Mouse (Mus musculus) midbrain, embryonic 15.5 days (tissue): ENCODE results near the gene Olfr1423. TPM values are rescaled to one million over a fixed set of nuclear protein-coding genes. Genes with fewer than 3 reads are reported as not detected.
"Not testable (repeated sequence)": the region's sequence is repeated elsewhere in the genome, so short reads cannot be mapped to it uniquely, and the experiment has no call there.

ENCODE experiments used
- ATAC-seq: fragments of 200-750 bp; cut with Nextera tagmentation; replicated peaks from 2 replicates; pipeline ENCODE4 v1.8.0; 2017; ENCODE audit warnings: moderate TSS enrichment
- H3K27ac ChIP-seq: fragments of 300-500 bp; sonication (generic); 2 replicates; pipeline ENCODE4 v1.5.1; 2015; ENCODE audit warnings: mild to moderate bottlenecking, inconsistent platforms
- H3K27me3 ChIP-seq: fragments of 300-500 bp; sonication (generic); replicated peaks from 2 replicates; pipeline ENCODE4 v1.6.1; 2015; ENCODE audit warnings: inconsistent platforms
- H3K36me3 ChIP-seq: fragments of 300-500 bp; sonication (generic); replicated peaks from 2 replicates; pipeline ENCODE4 v1.6.1; 2015; ENCODE audit warnings: inconsistent platforms
- H3K4me1 ChIP-seq: fragments of 300-500 bp; sonication (generic); 2 replicates; pipeline ENCODE4 v1.6.1; 2015; ENCODE audit warnings: inconsistent platforms
- H3K4me2 ChIP-seq: fragments of 300-500 bp; sonication (generic); 2 replicates; pipeline ENCODE4 v1.6.1; 2015; ENCODE audit warnings: inconsistent platforms, mild to moderate bottlenecking, moderate library complexity
- H3K4me3 ChIP-seq: fragments of 300-500 bp; sonication (generic); 2 replicates; pipeline ENCODE4 v1.5.1; 2015; ENCODE audit warnings: mild to moderate bottlenecking, inconsistent platforms
- H3K9ac ChIP-seq: fragments of 300-500 bp; sonication (generic); 2 replicates; pipeline ENCODE4 v1.6.1; 2015; ENCODE audit warnings: mild to moderate bottlenecking, inconsistent platforms
- H3K9me3 ChIP-seq: fragments of 300-500 bp; sonication (generic); 2 replicates; pipeline ENCODE4 v1.6.1; 2016; ENCODE audit warnings: inconsistent platforms
- WGBS: fragments of 180-500 bp; shearing (Covaris S2); methylation state at CpG from one replicate; pipeline ENCODE4 v1.1.7; 2015; ENCODE audit warnings: mixed read lengths; 5-methylcytosine and 5-hydroxymethylcytosine counted together
- polyA plus RNA-seq: library from polyadenylated mRNA; unstranded; fragments of >200 nt; fragmentation: Nextera tagmentation; extraction: Ambion mirVana; gene quantifications from 2 replicates; pipeline ENCODE4 v1.2.1, GENCODE M21; 2015

Gene Olfr1423
- polyA plus RNA-seq, 1 experiment from 2014 or later: not detected

- no peaks in the 10 kb centered on the region for H3K36me3 ChIP-seq
- H3K27me3 ChIP-seq: no peaks in the 10 kb centered on the region
- peak overlapping the region; percentile 71 for H3K4me3 ChIP-seq
- peak overlapping the region; percentile 41 for H3K9ac ChIP-seq
- H3K9me3 ChIP-seq: no peaks in the 10 kb centered on the region
- H3K4me1 ChIP-seq: peaks cover 30% of the 10 kb centered on the region
- no peak for ATAC-seq
- H3K27ac ChIP-seq: peak overlapping the region; percentile 84
- 50% methylated on average over 9 of the region's 9 CpGs for WGBS
- peak overlapping the region; percentile 62 for H3K4me2 ChIP-seq
Measured at GRCm38 (mm10) chr19:12004216-12005008, 36.7 kb downstream of the Olfr1423 start.

- no peaks in the 10 kb centered on the region for H3K27me3 ChIP-seq
- H3K36me3 ChIP-seq: no peaks in the 10 kb centered on the region
- WGBS: 82% methylated on average over 2 of the region's 2 CpGs
- H3K4me2 ChIP-seq: no peak overlapping the region
- H3K4me3 ChIP-seq: no peak overlapping the region
- no peak overlapping the region for H3K27ac ChIP-seq
- no peak overlapping the region for H3K9ac ChIP-seq
- no peak for ATAC-seq
- H3K9me3 ChIP-seq: no peaks in the 10 kb centered on the region
- H3K4me1 ChIP-seq: peaks cover 25% of the 10 kb centered on the region
Measured at GRCm38 (mm10) chr19:12003568-12003967, 37.5 kb downstream of the Olfr1423 start.

GRCm38 (mm10) chr19:12002791-12003190, 38.3 kb downstream of the Olfr1423 start:
- H3K27ac ChIP-seq: no peak overlapping the region
- WGBS: 48% methylated on average over 14 of the region's 14 CpGs
- H3K9me3 ChIP-seq: no peaks in the 10 kb centered on the region
- peak overlapping the region; percentile 22 for H3K4me3 ChIP-seq
- no peaks in the 10 kb centered on the region for H3K27me3 ChIP-seq
- H3K4me2 ChIP-seq: peak overlapping the region; percentile 32; the same call in 1 of the 2 replicates
- H3K9ac ChIP-seq: no peak overlapping the region
- peaks cover 24% of the 10 kb centered on the region for H3K4me1 ChIP-seq
- H3K36me3 ChIP-seq: no peaks in the 10 kb centered on the region
- ATAC-seq: no peak

DNA sequence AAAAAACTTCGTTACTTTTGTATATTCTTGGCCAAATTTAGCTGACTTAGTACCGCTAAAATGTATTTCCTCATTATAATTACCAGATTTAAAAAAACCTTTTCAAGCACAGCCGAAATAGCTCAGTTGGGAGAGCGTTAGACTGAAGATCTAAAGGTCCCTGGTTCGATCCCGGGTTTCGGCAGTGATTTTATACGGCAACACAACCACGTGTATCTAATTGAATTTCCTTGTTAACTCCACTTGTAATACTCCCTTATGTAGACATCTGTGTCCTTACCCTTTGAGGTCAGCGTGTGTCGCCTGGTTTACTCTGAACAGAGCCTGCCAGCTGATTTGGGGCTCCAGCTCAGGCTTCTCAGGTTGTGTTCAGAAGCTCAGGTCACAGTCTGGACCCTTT, 39.0 kb downstream of the Olfr1423 start:
- no peak overlapping the region for H3K9ac ChIP-seq
- no peaks in the 10 kb centered on the region for H3K36me3 ChIP-seq
- no peak overlapping the region for H3K27ac ChIP-seq
- H3K4me2 ChIP-seq: peak overlapping the region; percentile 32
- peaks cover 18% of the 10 kb centered on the region for H3K4me1 ChIP-seq
- no peaks in the 10 kb centered on the region for H3K27me3 ChIP-seq
- 1% methylated on average over 11 of the region's 11 CpGs for WGBS
- no peak for ATAC-seq
- peak overlapping the region; percentile 22 for H3K4me3 ChIP-seq
- H3K9me3 ChIP-seq: no peaks in the 10 kb centered on the region

DNA sequence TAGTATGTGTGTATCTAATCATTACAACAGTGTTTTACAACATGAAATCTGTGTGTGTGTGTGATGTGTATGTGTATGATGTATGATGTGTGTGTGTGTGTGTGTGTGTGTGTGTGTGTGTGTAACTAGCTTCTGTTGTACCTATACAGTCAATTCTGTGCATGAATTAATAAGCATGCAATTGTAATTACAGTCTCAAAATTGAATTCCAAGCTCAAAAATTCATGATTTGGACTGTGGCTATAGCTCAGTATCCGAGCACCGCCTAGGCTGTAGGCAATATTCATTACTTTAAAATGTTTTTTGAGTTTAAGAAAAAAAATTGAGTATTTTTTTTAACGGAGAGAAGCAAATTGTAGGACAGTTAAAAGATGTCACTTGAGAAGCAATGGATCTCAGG, 39.4 kb downstream of the Olfr1423 start:
- Histone ChIP-seq H3K4me3 (no peak overlapping the region), H3K9me3 (no peaks in the 10 kb centered on the region), H3K36me3 (no peaks in the 10 kb centered on the region), H3K27me3 (no peaks in the 10 kb centered on the region), H3K9ac (no peak overlapping the region), H3K4me2 (no peak overlapping the region), H3K27ac (no peak overlapping the region), H3K4me1 (peaks cover 13% of the 10 kb centered on the region)
- ATAC-seq: no peak
- WGBS: 30% methylated on average over 3 of the region's 3 CpGs

DNA sequence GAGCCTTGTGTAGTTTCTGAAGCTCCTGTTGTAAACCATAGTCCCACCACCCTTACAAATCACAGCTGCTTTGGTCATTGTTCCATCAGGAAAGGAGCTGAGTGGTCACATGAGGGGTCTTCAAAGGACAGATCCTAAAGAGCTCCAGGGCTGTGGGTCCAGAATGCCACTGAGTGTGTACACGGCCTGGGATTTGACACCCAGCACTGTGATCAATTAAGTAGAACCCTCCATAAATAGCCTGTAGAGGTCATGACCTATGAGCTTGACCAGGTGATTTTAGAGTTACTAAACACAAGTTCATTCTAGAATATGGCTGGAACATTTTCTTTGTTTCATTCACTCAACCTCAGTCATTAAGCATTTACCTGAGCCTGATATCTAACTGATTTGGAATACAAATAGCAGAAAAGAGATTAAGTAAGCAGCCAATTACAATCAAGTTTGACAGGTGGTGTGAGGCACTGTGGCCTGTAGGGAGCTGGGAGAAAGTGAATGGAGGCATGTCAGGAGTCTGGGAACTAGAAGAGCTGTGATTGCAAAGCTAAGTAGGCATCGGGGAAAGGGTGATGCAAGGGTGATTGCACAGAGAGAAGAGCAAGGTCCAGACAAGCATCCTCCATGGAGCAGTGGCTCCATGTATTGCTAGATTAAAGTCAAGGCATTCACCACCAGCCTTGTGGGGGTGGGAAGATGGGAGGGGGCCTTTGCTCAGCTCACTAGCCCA, 45.2 kb downstream of the Olfr1423 start:
- no peaks in the 10 kb centered on the region for H3K4me1 ChIP-seq
- ATAC-seq: 0 out of 2 replicates have a peak, but pooled peaks have one; percentile 40
- no peak overlapping the region for H3K4me2 ChIP-seq
- no peak overlapping the region for H3K4me3 ChIP-seq
- H3K36me3 ChIP-seq: peaks cover 33% of the 10 kb centered on the region
- 71% methylated on average over 2 of the region's 2 CpGs for WGBS
- no peak overlapping the region for H3K27ac ChIP-seq
- H3K9ac ChIP-seq: no peak overlapping the region
- no peaks in the 10 kb centered on the region for H3K9me3 ChIP-seq
- H3K27me3 ChIP-seq: no peaks in the 10 kb centered on the region

- Histone ChIP-seq H3K27me3 (no peaks in the 10 kb centered on the region), H3K9ac (no peak overlapping the region), H3K36me3 (peaks cover 41% of the 10 kb centered on the region), H3K4me3 (no peak overlapping the region), H3K4me2 (no peak overlapping the region), H3K4me1 (no peaks in the 10 kb centered on the region), H3K9me3 (no peaks in the 10 kb centered on the region), H3K27ac (no peak overlapping the region)
- 94% methylated on average over 6 of the region's 6 CpGs for WGBS
- no peak for ATAC-seq
Measured at GRCm38 (mm10) chr19:11994703-11995431, 46.2 kb downstream of the Olfr1423 start.

DNA sequence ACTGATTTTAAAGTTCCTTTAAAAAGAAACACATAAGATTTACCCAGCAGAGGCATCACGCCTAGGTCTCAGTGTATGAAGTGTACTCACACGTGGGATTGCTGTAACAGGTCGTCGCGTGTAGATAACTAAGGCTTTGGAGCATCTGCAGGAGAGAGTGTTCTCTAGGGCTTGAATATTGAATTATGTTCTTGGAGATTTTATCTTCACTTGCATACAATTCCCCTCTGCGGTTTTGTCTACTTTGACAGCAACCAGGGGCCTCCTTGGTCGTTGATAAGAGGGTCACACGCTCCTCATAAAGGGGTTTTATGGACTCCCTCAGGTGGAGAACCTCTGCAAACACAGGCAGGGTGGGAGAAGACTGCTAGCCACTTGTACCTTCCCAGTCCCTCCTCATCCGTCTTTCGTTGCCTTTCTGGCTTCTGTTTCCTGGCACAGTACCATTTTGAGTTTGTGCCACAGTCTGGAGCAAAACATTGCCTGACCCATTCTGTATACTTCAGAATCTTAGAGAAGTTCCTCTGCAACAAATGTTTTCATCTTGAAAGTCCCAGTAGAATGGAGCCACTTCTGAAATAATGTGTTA, 48.6 kb downstream of the Olfr1423 start:
- Histone ChIP-seq H3K36me3 (peaks cover 61% of the 10 kb centered on the region), H3K4me2 (no peak overlapping the region), H3K4me3 (no peak overlapping the region), H3K9me3 (no peaks in the 10 kb centered on the region), H3K4me1 (no peaks in the 10 kb centered on the region), H3K9ac (no peak overlapping the region), H3K27me3 (no peaks in the 10 kb centered on the region), H3K27ac (no peak overlapping the region)
- ATAC-seq: no peak
- WGBS: 92% methylated on average over 10 of the region's 10 CpGs

GRCm38 (mm10) chr19:11992034-11992433, 49.1 kb downstream of the Olfr1423 start:
- Histone ChIP-seq H3K4me1 (no peaks in the 10 kb centered on the region), H3K9ac (no peak overlapping the region), H3K27me3 (no peaks in the 10 kb centered on the region), H3K4me3 (no peak overlapping the region), H3K27ac (no peak overlapping the region), H3K4me2 (no peak overlapping the region), H3K36me3 (peaks cover 64% of the 10 kb centered on the region), H3K9me3 (no peaks in the 10 kb centered on the region)
- 95% methylated on average over 9 of the region's 9 CpGs for WGBS
- ATAC-seq: no peak

- peaks cover 69% of the 10 kb centered on the region for H3K36me3 ChIP-seq
- WGBS: over 99% methylated on average over 7 of the region's 7 CpGs
Measured at GRCm38 (mm10) chr19:11989334-11989733, 51.8 kb downstream of the Olfr1423 start.

GRCm38 (mm10) chr19:11987841-11988240, 53.3 kb downstream of the Olfr1423 start:
- Histone ChIP-seq H3K36me3 (peaks cover 76% of the 10 kb centered on the region), H3K9me3 (no peaks in the 10 kb centered on the region), H3K9ac (no peak overlapping the region), H3K4me1 (no peaks in the 10 kb centered on the region), H3K4me3 (no peak overlapping the region), H3K27me3 (no peaks in the 10 kb centered on the region), H3K4me2 (no peak overlapping the region), H3K27ac (no peak overlapping the region)
- no peak for ATAC-seq
- 96% methylated on average over 3 of the region's 3 CpGs for WGBS

More at GRCm38 (mm10) chr19:11989334-11989733, 51.8 kb downstream of the Olfr1423 start:
- H3K4me1 ChIP-seq: no peaks in the 10 kb centered on the region
- no peak overlapping the region for H3K9ac ChIP-seq
- no peak for ATAC-seq
- no peaks in the 10 kb centered on the region for H3K27me3 ChIP-seq
- H3K4me3 ChIP-seq: no peak overlapping the region
- no peaks in the 10 kb centered on the region for H3K9me3 ChIP-seq
- H3K27ac ChIP-seq: no peak overlapping the region
- no peak overlapping the region for H3K4me2 ChIP-seq

GRCm38 (mm10) chr19:11984614-11985013, 56.5 kb downstream of the Olfr1423 start:
- not testable (repeated sequence) for H3K4me1 ChIP-seq, H3K27ac ChIP-seq, ATAC-seq, H3K4me2 ChIP-seq, H3K9ac ChIP-seq, H3K4me3 ChIP-seq, H3K27me3 ChIP-seq, H3K9me3 ChIP-seq
- peaks cover 69% of the 10 kb centered on the region for H3K36me3 ChIP-seq
- WGBS: 84% methylated on average over 5 of the region's 5 CpGs
